Mouse (Mus musculus) stomach, embryonic 14.5 days (tissue): ENCODE measurements around the gene Emc4. TPM values are rescaled to one million over a fixed set of nuclear protein-coding genes. Genes with fewer than 3 reads are reported as not detected.

Experiments used
- ATAC-seq: fragments of 200-750 bp; cut with Nextera tagmentation; 2 replicates; pipeline ENCODE4 v1.8.0; 2017; ENCODE audit warnings: low read depth, moderate TSS enrichment; ENCODE audit not compliant: insufficient number of reproducible peaks, insufficient read depth, low FRiP score
- H3K27ac ChIP-seq: fragments of 300-500 bp; sonication (generic); 2 replicates; pipeline ENCODE4 v1.5.1; 2014; ENCODE audit warnings: mild to moderate bottlenecking, low read length, moderate library complexity, mixed read lengths
- H3K27me3 ChIP-seq: fragments of 300-500 bp; sonication (generic); 2 replicates; pipeline ENCODE4 v1.6.1; 2014; ENCODE audit warnings: low read length, control low read depth, mixed read lengths; ENCODE audit not compliant: control insufficient read depth, insufficient read depth
- H3K36me3 ChIP-seq: fragments of 300-500 bp; sonication (generic); 2 replicates; pipeline ENCODE4 v1.6.1; 2014; ENCODE audit warnings: mild to moderate bottlenecking, control low read depth, low read length, moderate library complexity, mixed read lengths; ENCODE audit not compliant: control insufficient read depth, insufficient read depth
- H3K4me1 ChIP-seq: fragments of 300-500 bp; sonication (generic); 2 replicates; pipeline ENCODE4 v1.6.1; 2014; ENCODE audit warnings: low read length, control low read depth, mixed read lengths; ENCODE audit not compliant: control insufficient read depth, insufficient read depth
- H3K4me2 ChIP-seq: fragments of 300-500 bp; sonication (generic); replicated peaks from 2 replicates; pipeline ENCODE4 v1.6.1; 2014; ENCODE audit warnings: low read depth, low read length, control low read depth
- H3K4me3 ChIP-seq: fragments of 300-500 bp; sonication (generic); 2 replicates; pipeline ENCODE4 v1.5.1; 2014; ENCODE audit warnings: low read depth, low read length, control low read depth
- H3K9ac ChIP-seq: fragments of 300-500 bp; sonication (generic); replicated peaks from 2 replicates; pipeline ENCODE4 v1.6.1; 2014; ENCODE audit warnings: low read depth, mild to moderate bottlenecking, control low read depth, low read length, moderate library complexity, mixed read lengths
- H3K9me3 ChIP-seq: fragments of 300-500 bp; sonication (generic); 2 replicates; pipeline ENCODE4 v1.6.1; 2016; ENCODE audit warnings: low read depth, low read length, control low read depth; ENCODE audit not compliant: control insufficient read depth
- WGBS: fragments of 180-500 bp; shearing (Covaris S2); extraction: QIAGEN DNeasy Blood & Tissue Kit; methylation state at CpG from one replicate; pipeline ENCODE4 v1.1.7; 2014; 5-methylcytosine and 5-hydroxymethylcytosine counted together
- polyA plus RNA-seq: library from polyadenylated mRNA; unstranded; fragments of >200 nt; fragmentation: Nextera tagmentation; extraction: Ambion mirVana; gene quantifications from 2 replicates; pipeline ENCODE4 v1.2.1, GENCODE M21; 2014

Emc4 gene
- 90.8 and 98.1 TPM in 2 replicates for polyA plus RNA-seq

- peak within 1 kb of the TSS; percentile 86 for H3K4me2 ChIP-seq
- H3K9ac ChIP-seq: peak within 1 kb of the TSS; percentile 66
- peak within 1 kb of the TSS; percentile 82 for H3K4me3 ChIP-seq
- no peaks in the 10 kb centered on the region for H3K9me3 ChIP-seq
- H3K4me1 ChIP-seq: peaks cover 6% of the 10 kb centered on the region; the same call in 1 of the 2 replicates
- ATAC-seq: peak; percentile 83
- no peaks in the 10 kb centered on the region for H3K27me3 ChIP-seq
- 2% methylated on average over 46 of the region's 46 CpGs for WGBS
- peak within 1 kb of the TSS; percentile 58 for H3K27ac ChIP-seq
- peaks cover 13% of the 10 kb centered on the region; the same call in 1 of the 2 replicates for H3K36me3 ChIP-seq
Observed at GRCm38 (mm10) chr2:112367726-112368673, at the start of gene Emc4. Emc4 (minus strand) TSS chr2:112368027.

DNA sequence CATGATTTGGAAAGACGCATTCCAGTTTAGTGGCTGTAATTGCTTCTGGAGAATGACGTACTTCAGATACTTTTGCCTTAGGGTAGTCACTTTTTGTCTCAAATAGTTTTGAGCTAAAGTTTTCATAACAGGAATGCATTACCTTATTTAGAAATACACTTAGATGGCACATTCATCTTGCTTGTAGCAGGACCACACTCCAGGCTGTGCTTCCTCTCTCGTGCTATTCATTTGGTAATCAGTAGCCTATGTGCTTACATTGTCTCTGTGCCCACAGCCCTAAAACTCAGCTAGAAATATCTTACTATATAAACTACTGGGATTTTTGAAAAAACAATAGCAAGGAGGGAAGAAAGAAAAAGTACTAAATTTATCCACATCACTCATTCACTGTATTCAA is 39.2 kb upstream of the Emc4 start:
- 78% methylated on average over 3 of the region's 3 CpGs for whole genome bisulfite sequencing
- Histone ChIP-seq H3K27ac (no peak overlapping the region), H3K4me2 (no peak overlapping the region), H3K4me1 (no peaks in the 10 kb centered on the region), H3K9me3 (no peaks in the 10 kb centered on the region), H3K27me3 (no peaks in the 10 kb centered on the region), H3K4me3 (no peak overlapping the region), H3K36me3 (peaks cover 25% of the 10 kb centered on the region), H3K9ac (no peak overlapping the region)
- ATAC-seq: no peak

GRCm38 (mm10) chr2:112396649-112397048 is 28.8 kb upstream of the Emc4 start:
- WGBS: 55% methylated on average over 1 of the region's 1 CpGs
- no peak overlapping the region for H3K4me3 ChIP-seq
- no peak overlapping the region for H3K4me2 ChIP-seq
- no peaks in the 10 kb centered on the region for H3K36me3 ChIP-seq
- H3K4me1 ChIP-seq: no peaks in the 10 kb centered on the region
- no peak overlapping the region for H3K9ac ChIP-seq
- no peak for ATAC-seq
- no peaks in the 10 kb centered on the region for H3K9me3 ChIP-seq
- no peaks in the 10 kb centered on the region for H3K27me3 ChIP-seq
- H3K27ac ChIP-seq: no peak overlapping the region

DNA sequence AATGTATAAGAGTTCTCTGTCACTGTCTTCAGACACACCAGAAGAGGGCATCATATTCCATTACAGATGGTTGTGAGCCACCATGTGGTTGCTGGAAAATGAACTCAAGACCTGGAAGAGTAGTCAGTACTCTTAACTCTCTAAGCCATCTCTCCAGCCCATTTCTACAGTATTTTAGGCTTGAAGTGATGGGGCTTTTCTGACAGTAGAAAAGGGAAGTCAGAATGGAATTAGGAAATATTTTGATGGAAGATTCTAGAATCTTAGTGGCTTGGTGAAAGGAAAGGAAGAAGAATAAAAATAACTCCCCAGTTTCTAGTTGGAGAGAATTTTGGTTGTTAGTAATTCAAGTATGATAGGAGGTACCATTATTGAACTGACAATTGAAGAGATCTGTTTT is 26.1 kb upstream of the Emc4 start:
- no peak overlapping the region for H3K4me2 ChIP-seq
- H3K9me3 ChIP-seq: no peaks in the 10 kb centered on the region
- ATAC-seq: no peak
- H3K4me1 ChIP-seq: no peaks in the 10 kb centered on the region
- no peaks in the 10 kb centered on the region for H3K27me3 ChIP-seq
- H3K36me3 ChIP-seq: no peaks in the 10 kb centered on the region
- no peak overlapping the region for H3K4me3 ChIP-seq
- H3K27ac ChIP-seq: no peak overlapping the region
- no peak overlapping the region for H3K9ac ChIP-seq

GRCm38 (mm10) chr2:112392689-112393088 is 24.9 kb upstream of the Emc4 start:
- no peaks in the 10 kb centered on the region for H3K4me1 ChIP-seq
- no peak for ATAC-seq
- 77% methylated on average over 1 of the region's 1 CpGs for WGBS
- no peaks in the 10 kb centered on the region for H3K9me3 ChIP-seq
- H3K27me3 ChIP-seq: no peaks in the 10 kb centered on the region
- no peaks in the 10 kb centered on the region for H3K36me3 ChIP-seq
- H3K27ac ChIP-seq: no peak overlapping the region
- H3K4me3 ChIP-seq: no peak overlapping the region
- no peak overlapping the region for H3K9ac ChIP-seq
- H3K4me2 ChIP-seq: no peak overlapping the region

DNA sequence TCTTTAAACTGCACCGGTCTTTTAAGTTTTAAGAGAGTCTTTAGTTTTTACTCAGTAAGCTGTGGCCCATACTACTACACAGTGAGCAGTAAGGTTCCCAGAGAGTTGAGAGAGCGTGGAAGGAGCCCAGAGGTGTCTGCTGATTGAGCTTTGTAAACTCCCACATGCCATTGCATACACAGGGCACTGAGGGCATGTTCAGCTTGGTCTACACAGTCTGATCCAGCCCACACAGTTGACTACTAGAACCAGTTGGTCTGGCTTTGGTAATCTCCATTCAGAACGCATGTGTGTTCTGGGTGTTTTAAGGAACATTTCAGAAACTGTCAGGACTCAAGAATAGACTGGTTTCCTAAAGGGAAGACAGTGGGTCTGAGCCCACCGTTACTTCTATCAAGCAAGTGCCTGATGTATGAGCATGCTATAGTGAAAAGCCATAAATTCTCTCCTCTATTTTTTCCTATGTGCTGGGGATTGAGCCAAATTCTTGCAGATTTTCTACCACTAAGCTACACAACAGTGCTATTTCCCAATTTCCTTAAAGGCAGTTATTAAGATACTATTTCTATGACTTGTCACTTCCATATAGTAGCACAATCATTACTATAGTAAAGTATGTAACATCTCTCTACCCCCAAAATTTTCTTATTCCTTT is 23.6 kb upstream of the Emc4 start:
- Histone ChIP-seq H3K9ac (no peak overlapping the region), H3K27me3 (no peaks in the 10 kb centered on the region), H3K9me3 (no peaks in the 10 kb centered on the region), H3K4me3 (no peak overlapping the region), H3K4me1 (no peaks in the 10 kb centered on the region), H3K27ac (no peak overlapping the region), H3K4me2 (no peak overlapping the region), H3K36me3 (no peaks in the 10 kb centered on the region)
- 70% methylated on average over 4 of the region's 4 CpGs for WGBS
- 0 out of 2 replicates have a peak, but pooled peaks have one; percentile 23 for ATAC-seq

- no peak for ATAC-seq
- no peaks in the 10 kb centered on the region for H3K36me3 ChIP-seq
- WGBS: 90% methylated on average over 5 of the region's 5 CpGs
Observed at GRCm38 (mm10) chr2:112390843-112391242, 23.0 kb upstream of the Emc4 start.

GRCm38 (mm10) chr2:112381219-112381618 is 13.4 kb upstream of the Emc4 start:
- WGBS: 100% methylated on average over 1 of the region's 1 CpGs
- Histone ChIP-seq H3K9me3 (no peaks in the 10 kb centered on the region), H3K4me2 (no peak overlapping the region), H3K27ac (no peak overlapping the region), H3K36me3 (no peaks in the 10 kb centered on the region), H3K27me3 (no peaks in the 10 kb centered on the region), H3K9ac (no peak overlapping the region), H3K4me1 (peaks cover 8% of the 10 kb centered on the region; the same call in 1 of the 2 replicates), H3K4me3 (no peak overlapping the region)
- ATAC-seq: no peak

More at GRCm38 (mm10) chr2:112390843-112391242, 23.0 kb upstream of the Emc4 start:
- Histone ChIP-seq H3K9ac (no peak overlapping the region), H3K4me2 (no peak overlapping the region), H3K27me3 (no peaks in the 10 kb centered on the region), H3K27ac (no peak overlapping the region), H3K4me1 (no peaks in the 10 kb centered on the region), H3K4me3 (no peak overlapping the region), H3K9me3 (no peaks in the 10 kb centered on the region)
